Mouse (Mus musculus): ENCODE data around the gene Plekha7. TPM values are rescaled to one million over a fixed set of nuclear protein-coding genes. Genes with fewer than 3 reads are reported as not detected.

The Plekha7 gene
- polyA plus RNA-seq, 1 experiment = 3.8 TPM

GRCm38 (mm10) chr7:116263281-116263680 is 44.9 kb downstream of the Plekha7 start:
- H3K27me3 ChIP-seq (ENCODE audit: control insufficient read depth, insufficient read depth, low read length) = no peaks in the 10 kb centered on the region
- H3K4me3 ChIP-seq (ENCODE audit: extremely low read depth, insufficient read depth, insufficient read length) = no peak overlapping the region
- TF ChIP-seq CTCF (IDR thresholded peaks at IDR 0.05; ENCODE audit: extremely low read depth, insufficient read depth, insufficient read length, insufficient replicate concordance) (no peak), POLR2A (IDR thresholded peaks at IDR 0.05; ENCODE audit: low read depth, low read length) (no peak)
- DNase-seq (ENCODE audit: low read depth in 1 of 2, low spot score in 2 of 2) = no peak
- no peaks in the 10 kb centered on the region for H3K4me1 ChIP-seq (ENCODE audit: control insufficient read depth, insufficient read depth, insufficient read length)
- H3K36me3 ChIP-seq (ENCODE audit: control insufficient read depth, insufficient read depth, low read length) = no peaks in the 10 kb centered on the region
- WGBS = 85% methylated on average over 7 of the region's 7 CpGs
- no peak overlapping the region for H3K27ac ChIP-seq (ENCODE audit: insufficient read depth, low read length)

- no peak for DNase-seq (ENCODE audit: low read depth in 1 of 2, low spot score in 2 of 2)
- 87% methylated on average over 2 of the region's 2 CpGs for WGBS
- Histone ChIP-seq H3K4me3 (ENCODE audit: extremely low read depth, insufficient read depth, insufficient read length) (no peak overlapping the region), H3K27ac (ENCODE audit: insufficient read depth, low read length) (no peak overlapping the region), H3K27me3 (ENCODE audit: control insufficient read depth, insufficient read depth, low read length) (no peaks in the 10 kb centered on the region), H3K4me1 (ENCODE audit: control insufficient read depth, insufficient read depth, insufficient read length) (no peaks in the 10 kb centered on the region), H3K36me3 (ENCODE audit: control insufficient read depth, insufficient read depth, low read length) (no peaks in the 10 kb centered on the region)
- no peak for TF ChIP-seq CTCF (IDR thresholded peaks at IDR 0.05; ENCODE audit: extremely low read depth, insufficient read depth, insufficient read length, insufficient replicate concordance)
- no peak for TF ChIP-seq POLR2A (IDR thresholded peaks at IDR 0.05; ENCODE audit: low read depth, low read length)
Measured at GRCm38 (mm10) chr7:116262508-116262907, 45.7 kb downstream of the Plekha7 start.

GRCm38 (mm10) chr7:116262101-116262500 is 46.1 kb downstream of the Plekha7 start:
- H3K27ac ChIP-seq (ENCODE audit: insufficient read depth, low read length) = no peak overlapping the region
- no peaks in the 10 kb centered on the region for H3K36me3 ChIP-seq (ENCODE audit: control insufficient read depth, insufficient read depth, low read length)
- no peaks in the 10 kb centered on the region for H3K27me3 ChIP-seq (ENCODE audit: control insufficient read depth, insufficient read depth, low read length)
- H3K4me3 ChIP-seq (ENCODE audit: extremely low read depth, insufficient read depth, insufficient read length) = no peak overlapping the region
- WGBS = 66% methylated on average over 4 of the region's 4 CpGs
- no peak for TF ChIP-seq POLR2A (IDR thresholded peaks at IDR 0.05; ENCODE audit: low read depth, low read length)
- no peak for TF ChIP-seq CTCF (IDR thresholded peaks at IDR 0.05; ENCODE audit: extremely low read depth, insufficient read depth, insufficient read length, insufficient replicate concordance)
- DNase-seq (ENCODE audit: low read depth in 1 of 2, low spot score in 2 of 2) = no peak
- H3K4me1 ChIP-seq (ENCODE audit: control insufficient read depth, insufficient read depth, insufficient read length) = no peaks in the 10 kb centered on the region

- no peak overlapping the region for H3K27ac ChIP-seq (ENCODE audit: insufficient read depth, low read length)
Measured at GRCm38 (mm10) chr7:116260826-116261615, 47.2 kb downstream of the Plekha7 start.

GRCm38 (mm10) chr7:116258464-116259185 is 49.6 kb downstream of the Plekha7 start:
- DNase-seq (ENCODE audit: low read depth in 1 of 2, low spot score in 2 of 2) = no peak
- Histone ChIP-seq H3K4me3 (ENCODE audit: extremely low read depth, insufficient read depth, insufficient read length) (no peak overlapping the region), H3K36me3 (ENCODE audit: control insufficient read depth, insufficient read depth, low read length) (no peaks in the 10 kb centered on the region), H3K27ac (ENCODE audit: insufficient read depth, low read length) (no peak overlapping the region), H3K27me3 (ENCODE audit: control insufficient read depth, insufficient read depth, low read length) (no peaks in the 10 kb centered on the region), H3K4me1 (ENCODE audit: control insufficient read depth, insufficient read depth, insufficient read length) (no peaks in the 10 kb centered on the region)
- TF ChIP-seq POLR2A (IDR thresholded peaks at IDR 0.05; ENCODE audit: low read depth, low read length) (no peak), CTCF (IDR thresholded peaks at IDR 0.05; ENCODE audit: extremely low read depth, insufficient read depth, insufficient read length, insufficient replicate concordance) (no peak)
- WGBS = 87% methylated on average over 17 of the region's 17 CpGs

More at GRCm38 (mm10) chr7:116260826-116261615, 47.2 kb downstream of the Plekha7 start:
- WGBS = 80% methylated on average over 4 of the region's 4 CpGs
- no peaks in the 10 kb centered on the region for H3K4me1 ChIP-seq (ENCODE audit: control insufficient read depth, insufficient read depth, insufficient read length)
- TF ChIP-seq CTCF (IDR thresholded peaks at IDR 0.05; ENCODE audit: extremely low read depth, insufficient read depth, insufficient read length, insufficient replicate concordance) (no peak), POLR2A (IDR thresholded peaks at IDR 0.05; ENCODE audit: low read depth, low read length) (no peak)
- H3K4me3 ChIP-seq (ENCODE audit: extremely low read depth, insufficient read depth, insufficient read length) = no peak overlapping the region
- no peaks in the 10 kb centered on the region for H3K36me3 ChIP-seq (ENCODE audit: control insufficient read depth, insufficient read depth, low read length)
- DNase-seq (ENCODE audit: low read depth in 1 of 2, low spot score in 2 of 2) = no peak
- no peaks in the 10 kb centered on the region for H3K27me3 ChIP-seq (ENCODE audit: control insufficient read depth, insufficient read depth, low read length)

GRCm38 (mm10) chr7:116257953-116258352 is 50.2 kb downstream of the Plekha7 start:
- WGBS = 89% methylated on average over 10 of the region's 10 CpGs

More at GRCm38 (mm10) chr7:116257953-116258352, 50.2 kb downstream of the Plekha7 start:
- DNase-seq (ENCODE audit: low read depth in 1 of 2, low spot score in 2 of 2) = no peak
- Histone ChIP-seq H3K27me3 (ENCODE audit: control insufficient read depth, insufficient read depth, low read length) (no peaks in the 10 kb centered on the region), H3K4me3 (ENCODE audit: extremely low read depth, insufficient read depth, insufficient read length) (no peak overlapping the region), H3K4me1 (ENCODE audit: control insufficient read depth, insufficient read depth, insufficient read length) (no peaks in the 10 kb centered on the region), H3K27ac (ENCODE audit: insufficient read depth, low read length) (no peak overlapping the region), H3K36me3 (ENCODE audit: control insufficient read depth, insufficient read depth, low read length) (no peaks in the 10 kb centered on the region)
- TF ChIP-seq CTCF (IDR thresholded peaks at IDR 0.05; ENCODE audit: extremely low read depth, insufficient read depth, insufficient read length, insufficient replicate concordance) (no peak), POLR2A (IDR thresholded peaks at IDR 0.05; ENCODE audit: low read depth, low read length) (no peak)
